Mouse (Mus musculus) adipose tissue, adult 10 weeks (tissue): ENCODE data around the gene Gm4792. TPM values are rescaled to one million over a fixed set of nuclear protein-coding genes. Genes with fewer than 3 reads are reported as not detected.

Experiments used
- polyA plus RNA-seq: library from polyadenylated mRNA; stranded (reverse); fragments of 350-450 nt; fragmentation: Illumina TruSeq; extraction: RNeasy Lipid Tissue Mini Kit (QIAGEN cat#74804); gene quantifications from one replicate; pipeline ENCODE4 v1.2.3, GENCODE M21; 2014; ENCODE audit warnings: low read depth, low replicate concordance

The Gm4792 gene
- polyA plus RNA-seq = not detected

DNA sequence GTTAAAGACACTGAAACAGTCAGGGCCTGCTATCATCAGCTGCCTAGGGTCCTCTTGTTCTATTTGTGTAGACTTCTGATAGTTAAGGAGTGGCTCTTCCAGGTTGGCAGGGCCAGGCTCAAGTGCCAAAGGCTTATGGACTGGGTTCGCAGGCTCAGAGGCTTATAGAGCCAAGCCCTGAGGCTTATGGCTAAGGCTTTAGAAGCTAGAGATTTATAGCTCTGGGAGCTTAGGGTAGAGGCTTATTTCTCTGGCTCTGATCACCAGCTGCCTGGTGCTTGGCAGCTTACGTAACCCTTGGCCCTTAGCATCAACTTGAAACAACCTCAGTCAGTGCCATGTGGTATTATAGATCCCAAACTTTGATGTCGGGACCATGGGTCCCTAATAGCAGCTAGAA lies at the start of gene Gm4792:
Gm4792 (minus strand) TSS at position 233 of the 400 bp plus-strand sequence.

DNA sequence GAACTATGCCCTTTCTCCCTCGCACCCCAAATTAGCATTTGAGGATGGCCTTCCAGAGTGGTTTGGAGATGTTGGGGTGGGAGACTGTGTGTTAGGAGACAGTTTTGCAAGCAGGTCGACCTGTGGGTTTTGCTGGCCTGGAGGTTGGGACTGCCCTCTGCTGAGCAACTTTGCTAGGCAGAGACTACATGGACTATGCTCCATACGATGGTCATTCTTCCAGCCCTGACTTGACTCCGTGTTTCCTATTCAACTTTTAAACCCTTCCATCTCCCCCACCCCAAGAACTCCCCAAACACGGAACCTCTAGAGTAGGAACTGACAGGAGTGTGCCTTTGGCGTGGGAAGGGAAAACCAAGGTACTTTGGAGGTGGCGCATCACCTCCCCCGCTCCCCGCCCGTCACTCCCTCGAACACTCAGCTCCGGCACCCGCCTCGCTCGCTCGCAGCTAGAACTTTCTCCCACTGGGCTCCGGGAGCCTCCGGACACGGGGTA lies 13.1 kb upstream of the Gm4792 start, which contains the start of gene Tmcc3:
Tmcc3 (plus strand) TSS at position 439 of the 496 bp plus-strand sequence.

Other genes with a start within 250 kb of the Gm4792 start
- 10.7 TPM for gene Nr2c1, start 150.7 kb downstream of the Gm4792 start, polyA plus RNA-seq
- 214 TPM for gene Ndufa12, start 100.0 kb downstream of the Gm4792 start, polyA plus RNA-seq
- gene Tmcc3, start 13.2 kb upstream of the Gm4792 start, polyA plus RNA-seq = 33.0 TPM